Mouse (Mus musculus) bone marrow, adult 2 months (tissue): ENCODE data around the gene Stip1. TPM values are rescaled to one million over a fixed set of nuclear protein-coding genes. Genes with fewer than 3 reads are reported as not detected.

ENCODE experiments used
- H3K27ac ChIP-seq: fragments of 200-500 bp; 2 replicates; pipeline ENCODE4 v1.5.1; 2012; ENCODE audit warnings: low read depth, mild to moderate bottlenecking, control low read depth, inconsistent platforms, low read length; ENCODE audit not compliant: control insufficient read depth, poor library complexity, insufficient read depth
- H3K4me1 ChIP-seq: fragments of 200-500 bp; 2 replicates; pipeline ENCODE4 v1.6.1; 2011; ENCODE audit warnings: low read length; ENCODE audit not compliant: control insufficient read depth, insufficient read depth
- H3K4me3 ChIP-seq: fragments of 200-500 bp; replicated peaks from 2 replicates; pipeline ENCODE3; 2011; ENCODE audit warnings: mild to moderate bottlenecking, low read depth, low read length, control low read depth; ENCODE audit not compliant: control insufficient read depth
- CTCF ChIP-seq: fragments of 200-500 bp; IDR thresholded peaks from 2 replicates; pipeline ENCODE4 v1.5.1; 2011; ENCODE audit warnings: low read length, control low read depth; ENCODE audit not compliant: control insufficient read depth, insufficient read depth
- POLR2A ChIP-seq: fragments of 200-500 bp; IDR thresholded peaks from 2 replicates; pipeline ENCODE4 v1.6.1; 2011; ENCODE audit warnings: low read depth, mild to moderate bottlenecking, control low read depth, low read length, borderline replicate concordance; ENCODE audit not compliant: control insufficient read depth
- WGBS: fragments of 180-500 bp; shearing (Covaris S2); methylation state at CpG from one replicate; pipeline ENCODE4 v1.1.7; 2018; 5-methylcytosine and 5-hydroxymethylcytosine counted together
- polyA plus RNA-seq: library from polyadenylated mRNA; stranded (reverse); fragments of >200 nt; gene quantifications from 2 replicates; pipeline ENCODE4 v1.2.4, GENCODE M21; 2011; ENCODE audit warnings: low replicate concordance; ENCODE audit not compliant: missing spikeins, insufficient read depth, insufficient read length

Stip1 gene
- polyA plus RNA-seq, 1 experiment, result 95.7 TPM

GRCm38 (mm10) chr19:7039088-7039720, 563 bp downstream of the Stip1 start:
- H3K27ac ChIP-seq, result peak overlapping the region; percentile 34; the same call in 1 of the 2 replicates
- TF ChIP-seq POLR2A (no peak), CTCF (no peak)
- peak overlapping the region; percentile 60 for H3K4me3 ChIP-seq
- peaks cover 3% of the 10 kb centered on the region for H3K4me1 ChIP-seq
- WGBS, result 2% methylated on average over 35 of the region's 35 CpGs

- no peak overlapping the region for H3K4me3 ChIP-seq
- TF ChIP-seq POLR2A (no peak), CTCF (no peak)
- H3K4me1 ChIP-seq, result no peaks in the 10 kb centered on the region
- WGBS, result 83% methylated on average over 5 of the region's 5 CpGs
- H3K27ac ChIP-seq, result no peak overlapping the region
Measured at GRCm38 (mm10) chr19:7034006-7034405, 5.8 kb downstream of the Stip1 start.

- no peak overlapping the region for H3K4me3 ChIP-seq
- 94% methylated on average over 5 of the region's 5 CpGs for WGBS
- no peak for TF ChIP-seq CTCF
- no peak for TF ChIP-seq POLR2A
- no peaks in the 10 kb centered on the region for H3K4me1 ChIP-seq
- H3K27ac ChIP-seq, result no peak overlapping the region
Measured at GRCm38 (mm10) chr19:7029531-7029930, 10.2 kb downstream of the Stip1 start.

- Histone ChIP-seq H3K4me3 (peak overlapping the region; percentile 8), H3K4me1 (peaks cover 3% of the 10 kb centered on the region; the same call in 1 of the 2 replicates)
- TF ChIP-seq POLR2A (no peak), CTCF (peak; percentile 95)
Measured at GRCm38 (mm10) chr19:7020224-7020641, 19.5 kb downstream of the Stip1 start.

GRCm38 (mm10) chr19:7019191-7019590, 20.6 kb downstream of the Stip1 start, which contains the start of gene Fermt3:
Gene Fermt3, minus strand, starts transcription at chr19:7019469.
- Histone ChIP-seq H3K4me3 (peak within 1 kb of the TSS; percentile 79), H3K27ac (peak within 1 kb of the TSS; percentile 94), H3K4me1 (peaks cover 3% of the 10 kb centered on the region; the same call in 1 of the 2 replicates)
- TF ChIP-seq POLR2A, result peak; percentile 78
- TF ChIP-seq CTCF, result peak; percentile 13; the same call in 1 of the 2 replicates
- under 1% methylated on average over 5 of the region's 5 CpGs for WGBS

More at GRCm38 (mm10) chr19:7020224-7020641, 19.5 kb downstream of the Stip1 start:
- H3K27ac ChIP-seq, result peak overlapping the region; percentile 94
- WGBS, result 11% methylated on average over 3 of the region's 3 CpGs

GRCm38 (mm10) chr19:7018546-7018945, 21.2 kb downstream of the Stip1 start:
- Histone ChIP-seq H3K27ac (peak overlapping the region; percentile 94), H3K4me3 (peak overlapping the region; percentile 79), H3K4me1 (peaks cover 3% of the 10 kb centered on the region; the same call in 1 of the 2 replicates)
- 2% methylated on average over 11 of the region's 11 CpGs for WGBS
- no peak for TF ChIP-seq POLR2A
- TF ChIP-seq CTCF, result no peak

- TF ChIP-seq CTCF (no peak), POLR2A (no peak; the same call in 1 of the 2 replicates)
- H3K27ac ChIP-seq, result peak overlapping the region; percentile 94
- H3K4me3 ChIP-seq, result peak overlapping the region; percentile 79
- WGBS, result 6% methylated on average over 12 of the region's 12 CpGs
- peaks cover 3% of the 10 kb centered on the region; the same call in 1 of the 2 replicates for H3K4me1 ChIP-seq
Measured at GRCm38 (mm10) chr19:7017541-7018457, 22.0 kb downstream of the Stip1 start.
